Mouse (Mus musculus): ENCODE data around the gene Bves. TPM values are rescaled to one million over a fixed set of nuclear protein-coding genes. Genes with fewer than 3 reads are reported as not detected.

The Bves gene
- polyA plus RNA-seq, 1 experiment from 2014 or later: 2.5 TPM

- Histone ChIP-seq H3K4me3 (replicated peaks) (no peak overlapping the region), H3K36me3 (no peaks in the 10 kb centered on the region), H3K4me1 (no peaks in the 10 kb centered on the region), H3K9ac (no peak overlapping the region), H3K9me3 (replicated peaks) (no peaks in the 10 kb centered on the region), H3K4me2 (replicated peaks) (no peak overlapping the region), H3K27ac (replicated peaks) (no peak overlapping the region), H3K27me3 (no peaks in the 10 kb centered on the region)
- ATAC-seq (ENCODE audit: insufficient number of reproducible peaks, low FRiP score, low TSS enrichment, low read depth): no peak
- 86% methylated on average over 6 of the region's 6 CpGs for WGBS
Measured at GRCm38 (mm10) chr10:45356091-45356490, 20.5 kb downstream of the Bves start.

GRCm38 (mm10) chr10:45363396-45363795 lies 27.8 kb downstream of the Bves start:
- Histone ChIP-seq H3K4me3 (replicated peaks) (no peak overlapping the region), H3K9ac (no peak overlapping the region)

GRCm38 (mm10) chr10:45366987-45367705 lies 31.6 kb downstream of the Bves start:
- Histone ChIP-seq H3K4me1 (no peaks in the 10 kb centered on the region), H3K4me2 (replicated peaks) (no peak overlapping the region), H3K9ac (no peak overlapping the region), H3K27ac (replicated peaks) (no peak overlapping the region), H3K4me3 (replicated peaks) (no peak overlapping the region), H3K9me3 (replicated peaks) (no peaks in the 10 kb centered on the region), H3K36me3 (no peaks in the 10 kb centered on the region), H3K27me3 (no peaks in the 10 kb centered on the region)
- 87% methylated on average over 17 of the region's 17 CpGs for WGBS
- no peak for ATAC-seq (ENCODE audit: insufficient number of reproducible peaks, low FRiP score, low TSS enrichment, low read depth)

More at GRCm38 (mm10) chr10:45363396-45363795, 27.8 kb downstream of the Bves start:
- no peaks in the 10 kb centered on the region for H3K36me3 ChIP-seq
- ATAC-seq (ENCODE audit: insufficient number of reproducible peaks, low FRiP score, low TSS enrichment, low read depth): no peak
- H3K27me3 ChIP-seq: no peaks in the 10 kb centered on the region
- 18% methylated on average over 5 of the region's 5 CpGs for WGBS
- no peak overlapping the region for H3K27ac ChIP-seq (replicated peaks)
- H3K4me1 ChIP-seq: no peaks in the 10 kb centered on the region
- no peaks in the 10 kb centered on the region for H3K9me3 ChIP-seq (replicated peaks)
- H3K4me2 ChIP-seq (replicated peaks): no peak overlapping the region

GRCm38 (mm10) chr10:45369639-45370038 lies 34.1 kb downstream of the Bves start:
- H3K9me3 ChIP-seq (replicated peaks): no peaks in the 10 kb centered on the region
- H3K4me3 ChIP-seq (replicated peaks): no peak overlapping the region
- H3K9ac ChIP-seq: no peak overlapping the region
- no peaks in the 10 kb centered on the region for H3K4me1 ChIP-seq
- H3K4me2 ChIP-seq (replicated peaks): no peak overlapping the region
- H3K36me3 ChIP-seq: no peaks in the 10 kb centered on the region
- H3K27ac ChIP-seq (replicated peaks): no peak overlapping the region
- 79% methylated on average over 3 of the region's 3 CpGs for WGBS
- ATAC-seq (ENCODE audit: insufficient number of reproducible peaks, low FRiP score, low TSS enrichment, low read depth): no peak
- no peaks in the 10 kb centered on the region for H3K27me3 ChIP-seq

GRCm38 (mm10) chr10:45370545-45370944 lies 35.0 kb downstream of the Bves start:
- no peak overlapping the region for H3K4me2 ChIP-seq (replicated peaks)
- H3K27me3 ChIP-seq: no peaks in the 10 kb centered on the region
- H3K9ac ChIP-seq: no peak overlapping the region
- no peak overlapping the region for H3K27ac ChIP-seq (replicated peaks)
- no peak for ATAC-seq (ENCODE audit: insufficient number of reproducible peaks, low FRiP score, low TSS enrichment, low read depth)
- H3K4me3 ChIP-seq (replicated peaks): no peak overlapping the region
- H3K9me3 ChIP-seq (replicated peaks): no peaks in the 10 kb centered on the region
- 82% methylated on average over 2 of the region's 2 CpGs for WGBS
- H3K36me3 ChIP-seq: no peaks in the 10 kb centered on the region
- no peaks in the 10 kb centered on the region for H3K4me1 ChIP-seq

- H3K9ac ChIP-seq: no peak overlapping the region
- no peak overlapping the region for H3K27ac ChIP-seq (replicated peaks)
- H3K4me1 ChIP-seq: no peaks in the 10 kb centered on the region
- H3K9me3 ChIP-seq (replicated peaks): no peaks in the 10 kb centered on the region
- ATAC-seq (ENCODE audit: insufficient number of reproducible peaks, low FRiP score, low TSS enrichment, low read depth): no peak
- H3K4me3 ChIP-seq (replicated peaks): no peak overlapping the region
- WGBS: 57% methylated on average over 4 of the region's 4 CpGs
- H3K27me3 ChIP-seq: no peaks in the 10 kb centered on the region
- H3K36me3 ChIP-seq: no peaks in the 10 kb centered on the region
- no peak overlapping the region for H3K4me2 ChIP-seq (replicated peaks)
Measured at GRCm38 (mm10) chr10:45372994-45373692, 37.6 kb downstream of the Bves start.

GRCm38 (mm10) chr10:45378269-45378668 lies 42.7 kb downstream of the Bves start:
- H3K4me2 ChIP-seq (replicated peaks): no peak overlapping the region
- no peak overlapping the region for H3K27ac ChIP-seq (replicated peaks)
- H3K4me3 ChIP-seq (replicated peaks): no peak overlapping the region
- H3K9ac ChIP-seq: no peak overlapping the region
- H3K36me3 ChIP-seq: no peaks in the 10 kb centered on the region
- WGBS: 90% methylated on average over 3 of the region's 3 CpGs
- no peaks in the 10 kb centered on the region for H3K9me3 ChIP-seq (replicated peaks)
- no peak for ATAC-seq (ENCODE audit: insufficient number of reproducible peaks, low FRiP score, low TSS enrichment, low read depth)
- H3K27me3 ChIP-seq: no peaks in the 10 kb centered on the region
- no peaks in the 10 kb centered on the region for H3K4me1 ChIP-seq

- Histone ChIP-seq H3K27me3 (no peaks in the 10 kb centered on the region), H3K36me3 (no peaks in the 10 kb centered on the region), H3K27ac (replicated peaks) (no peak overlapping the region), H3K4me3 (replicated peaks) (no peak overlapping the region), H3K9me3 (replicated peaks) (no peaks in the 10 kb centered on the region), H3K4me2 (replicated peaks) (no peak overlapping the region), H3K4me1 (no peaks in the 10 kb centered on the region), H3K9ac (no peak overlapping the region)
- no peak for ATAC-seq (ENCODE audit: insufficient number of reproducible peaks, low FRiP score, low TSS enrichment, low read depth)
Measured at GRCm38 (mm10) chr10:45381937-45382636, 46.5 kb downstream of the Bves start.

GRCm38 (mm10) chr10:45382637-45382958 lies 47.0 kb downstream of the Bves start:
- Histone ChIP-seq H3K27me3 (no peaks in the 10 kb centered on the region), H3K9me3 (replicated peaks) (no peaks in the 10 kb centered on the region), H3K4me3 (replicated peaks) (no peak overlapping the region), H3K27ac (replicated peaks) (no peak overlapping the region), H3K36me3 (no peaks in the 10 kb centered on the region), H3K4me2 (replicated peaks) (no peak overlapping the region), H3K4me1 (no peaks in the 10 kb centered on the region), H3K9ac (no peak overlapping the region)
- ATAC-seq (ENCODE audit: insufficient number of reproducible peaks, low FRiP score, low TSS enrichment, low read depth): no peak
- 60% methylated on average over 3 of the region's 3 CpGs for WGBS

- H3K9me3 ChIP-seq (replicated peaks): no peaks in the 10 kb centered on the region
- WGBS: 53% methylated on average over 1 of the region's 1 CpGs
- no peak for ATAC-seq (ENCODE audit: insufficient number of reproducible peaks, low FRiP score, low TSS enrichment, low read depth)
Measured at GRCm38 (mm10) chr10:45398211-45398610, 62.6 kb downstream of the Bves start.

GRCm38 (mm10) chr10:45399702-45400243 lies 64.2 kb downstream of the Bves start:
- no peaks in the 10 kb centered on the region for H3K9me3 ChIP-seq (replicated peaks)
- H3K9ac ChIP-seq: no peak overlapping the region
- no peak overlapping the region for H3K4me2 ChIP-seq (replicated peaks)
- 68% methylated on average over 7 of the region's 7 CpGs for WGBS
- no peaks in the 10 kb centered on the region for H3K27me3 ChIP-seq
- H3K4me1 ChIP-seq: no peaks in the 10 kb centered on the region
- no peak for ATAC-seq (ENCODE audit: insufficient number of reproducible peaks, low FRiP score, low TSS enrichment, low read depth)
- no peak overlapping the region for H3K4me3 ChIP-seq (replicated peaks)
- no peak overlapping the region for H3K27ac ChIP-seq (replicated peaks)
- no peaks in the 10 kb centered on the region for H3K36me3 ChIP-seq

More at GRCm38 (mm10) chr10:45398211-45398610, 62.6 kb downstream of the Bves start:
- Histone ChIP-seq H3K9ac (no peak overlapping the region), H3K27ac (replicated peaks) (no peak overlapping the region), H3K36me3 (no peaks in the 10 kb centered on the region), H3K27me3 (no peaks in the 10 kb centered on the region), H3K4me3 (replicated peaks) (no peak overlapping the region), H3K4me1 (no peaks in the 10 kb centered on the region), H3K4me2 (replicated peaks) (no peak overlapping the region)
